In genomic region chr10:93190475-93191262, GRCm38 (mm10) we compare ENCODE assay signal across 11 mouse cellular contexts. TPM values are rescaled to one million over a fixed set of nuclear protein-coding genes. Genes with fewer than 3 reads are reported as not detected.
A peak's percentile ranks its signal among the peaks of the same experiment; 100 is the strongest.
DNase-seq lines count a peak whose midpoint lies in the region; ATAC-seq and TF ChIP-seq lines count a peak whose summit lies in the region.
"Had no signal": no experiment of that assay in that cellular context is flagged by ENCODE, and none has a peak within 500 bp of the region (broad histone marks: within the 10 kb centered on the region; RNA-seq: fewer than 3 reads in every experiment).

No protein-coding gene starts in this region.

- peak overlapping the region; percentile 54 for H3K27ac ChIP-seq in heart, embryonic 11.5 days (ENCODE audit: low read depth, low read length)
- H3K27ac ChIP-seq in midbrain, embryonic 16.5 days (ENCODE audit: low read length): no peak overlapping the region
- H3K27ac ChIP-seq in midbrain, postnatal 0 days (ENCODE audit: low read depth, low read length): no peak overlapping the region
- H3K27ac ChIP-seq in liver, embryonic 16.5 days (ENCODE audit: low read length): peak overlapping the region; percentile 52; the same call in 1 of the 2 replicates
- peak overlapping the region; percentile 58; the same call in 1 of the 2 replicates for H3K27ac ChIP-seq in stomach, postnatal 0 days (replicated peaks)
- H3K27ac ChIP-seq in left cerebral cortex, adult 2 months: no peak overlapping the region
- H3K27ac ChIP-seq: limb, embryonic 15.5 days had no signal

- no peak overlapping the region for H3K4me3 ChIP-seq in heart, embryonic 11.5 days (ENCODE audit: low read depth, low read length)
- H3K4me3 ChIP-seq in midbrain, embryonic 16.5 days (ENCODE audit: low read depth, low read length): no peak overlapping the region
- no peak overlapping the region for H3K4me3 ChIP-seq in midbrain, postnatal 0 days (ENCODE audit: low read depth, low read length)
- no peak overlapping the region for H3K4me3 ChIP-seq in liver, embryonic 16.5 days (ENCODE audit: low read depth, low read length)
- H3K4me3 ChIP-seq in stomach, postnatal 0 days (ENCODE audit: low read depth, low read length): no peak overlapping the region
- H3K4me3 ChIP-seq in left cerebral cortex, adult 2 months: no peak overlapping the region
- H3K4me3 ChIP-seq: limb, embryonic 15.5 days had no signal

- H3K9ac ChIP-seq in heart, embryonic 11.5 days (ENCODE audit: low read depth, low read length): 0 out of 2 replicates have a peak overlapping the region, but pooled peaks have one; percentile 34
- no peak overlapping the region for H3K9ac ChIP-seq in midbrain, embryonic 16.5 days (ENCODE audit: low read depth, low read length)
- H3K9ac ChIP-seq in midbrain, postnatal 0 days (replicated peaks; ENCODE audit: low read length, poor library complexity, severe bottlenecking): no peak overlapping the region
- H3K9ac ChIP-seq in liver, embryonic 16.5 days (ENCODE audit: low read depth, low read length): peak overlapping the region; percentile 24; the same call in 1 of the 2 replicates
- H3K9ac ChIP-seq in stomach, postnatal 0 days (ENCODE audit: low read length): no peak overlapping the region
- H3K9ac ChIP-seq: limb, embryonic 15.5 days had no signal

- TF ChIP-seq EP300 in stomach, postnatal 0 days (optimal IDR thresholded peaks at IDR 0.05): no peak

- DNase-seq in heart, postnatal 14 days: no peak
- DNase-seq in midbrain, postnatal 0 days (ENCODE audit: low spot score): no peak
- no peak for DNase-seq in stomach, postnatal 0 days (ENCODE audit: low spot score)
- no peak for DNase-seq in left cerebral cortex, adult 2 months (ENCODE audit: extremely low spot score in 1 of 2, low spot score in 2 of 2)
- no peak for DNase-seq in layer of hippocampus, adult 11-12 months (ENCODE audit: low spot score)
- DNase-seq: cerebellum, adult 9-11 months; kidney, adult 9 months had no signal

- no peak for TF ChIP-seq CTCF in midbrain, postnatal 0 days (IDR thresholded peaks at IDR 0.05)
- no peak for TF ChIP-seq CTCF in stomach, postnatal 0 days (IDR thresholded peaks at IDR 0.05; ENCODE audit: low read depth)
- no peak for TF ChIP-seq CTCF in left cerebral cortex, adult 2 months (IDR thresholded peaks at IDR 0.05)

- H3K4me1 ChIP-seq in heart, embryonic 11.5 days (ENCODE audit: control insufficient read depth, insufficient read depth, low read length): peaks cover 46% of the 10 kb centered on the region
- H3K4me1 ChIP-seq in midbrain, embryonic 16.5 days (ENCODE audit: control insufficient read depth, insufficient read depth, low read length): peaks cover 17% of the 10 kb centered on the region
- H3K4me1 ChIP-seq in midbrain, postnatal 0 days (ENCODE audit: insufficient read depth, low read length): 0 out of 2 replicates have a peak, but pooled peaks cover 5% of the 10 kb centered on the region
- peaks cover 29% of the 10 kb centered on the region for H3K4me1 ChIP-seq in liver, embryonic 16.5 days (ENCODE audit: control insufficient read depth, low read depth, low read length)
- 0 out of 2 replicates have a peak, but pooled peaks cover 2% of the 10 kb centered on the region for H3K4me1 ChIP-seq in stomach, postnatal 0 days (replicated peaks; ENCODE audit: control insufficient read depth, insufficient read depth)

- ATAC-seq in heart, embryonic 11.5 days (replicated peaks; ENCODE audit: insufficient number of reproducible peaks, low FRiP score, low TSS enrichment): peak; percentile 37; the same call in 1 of the 2 replicates
- peak; percentile 33; the same call in 1 of the 2 replicates for ATAC-seq in midbrain, embryonic 16.5 days
- no peak for ATAC-seq in midbrain, postnatal 0 days (ENCODE audit: low FRiP score)
- peak; percentile 37 for ATAC-seq in liver, embryonic 16.5 days (ENCODE audit: low read depth)
- peak; percentile 59 for ATAC-seq in stomach, postnatal 0 days (ENCODE audit: low FRiP score, low TSS enrichment)

- 63% methylated on average over 8 of the region's 8 CpGs for WGBS in heart, embryonic 11.5 days (ENCODE audit: insufficient replicate concordance)
- WGBS in midbrain, embryonic 16.5 days: 80% methylated on average over 8 of the region's 8 CpGs
- WGBS in midbrain, postnatal 0 days: 83% methylated on average over 8 of the region's 8 CpGs
- WGBS in liver, embryonic 16.5 days (ENCODE audit: insufficient replicate concordance): 25% methylated on average over 8 of the region's 8 CpGs
- WGBS in stomach, postnatal 0 days: 65% methylated on average over 8 of the region's 8 CpGs

- no peaks in the 10 kb centered on the region for H3K27me3 ChIP-seq in heart, embryonic 11.5 days (ENCODE audit: control insufficient read depth, insufficient read depth, low read length)
- H3K27me3 ChIP-seq in midbrain, embryonic 16.5 days (ENCODE audit: control insufficient read depth, insufficient read depth, low read depth, low read length): no peaks in the 10 kb centered on the region
- H3K27me3 ChIP-seq in midbrain, postnatal 0 days (ENCODE audit: insufficient read depth, low read length): no peaks in the 10 kb centered on the region
- H3K27me3 ChIP-seq in liver, embryonic 16.5 days (ENCODE audit: control insufficient read depth, insufficient read depth, low read depth, low read length): no peaks in the 10 kb centered on the region
- no peaks in the 10 kb centered on the region for H3K27me3 ChIP-seq in stomach, postnatal 0 days (ENCODE audit: control insufficient read depth, insufficient read depth, low read length)
- H3K27me3 ChIP-seq: limb, embryonic 15.5 days had no signal

- H3K4me2 ChIP-seq in heart, embryonic 11.5 days: no peak overlapping the region; the same call in 1 of the 2 replicates
- H3K4me2 ChIP-seq in midbrain, embryonic 16.5 days (ENCODE audit: low read length): no peak overlapping the region
- no peak overlapping the region for H3K4me2 ChIP-seq in midbrain, postnatal 0 days (ENCODE audit: low read depth, low read length, poor library complexity, severe bottlenecking)
- peak overlapping the region; percentile 17; the same call in 1 of the 2 replicates for H3K4me2 ChIP-seq in liver, embryonic 16.5 days (ENCODE audit: low read depth, low read length)
- no peak overlapping the region for H3K4me2 ChIP-seq in stomach, postnatal 0 days (replicated peaks; ENCODE audit: low read depth)
- H3K4me2 ChIP-seq: limb, embryonic 15.5 days had no signal

- intact Hi-C loops in heart, postnatal 14 days (cut with DNase I): no loop called here
- intact Hi-C loops in left cerebral cortex, adult 2 months (cut with DNase I): no loop called here

- no peaks in the 10 kb centered on the region for H3K36me3 ChIP-seq in heart, embryonic 11.5 days (ENCODE audit: control insufficient read depth, insufficient read depth, low read length)
- no peaks in the 10 kb centered on the region for H3K36me3 ChIP-seq in midbrain, embryonic 16.5 days (ENCODE audit: control insufficient read depth, insufficient read depth, low read length)
- no peaks in the 10 kb centered on the region for H3K36me3 ChIP-seq in midbrain, postnatal 0 days (ENCODE audit: insufficient read depth, low read length)
- H3K36me3 ChIP-seq in liver, embryonic 16.5 days (ENCODE audit: control insufficient read depth, insufficient read depth): no peaks in the 10 kb centered on the region
- H3K36me3 ChIP-seq in stomach, postnatal 0 days (ENCODE audit: control insufficient read depth, insufficient read depth, low read length): no peaks in the 10 kb centered on the region; the same call in 1 of the 2 replicates
- H3K36me3 ChIP-seq: limb, embryonic 15.5 days had no signal

- H3K9me3 ChIP-seq in heart, embryonic 11.5 days (replicated peaks; ENCODE audit: control insufficient read depth, low read length): no peaks in the 10 kb centered on the region
- no peaks in the 10 kb centered on the region for H3K9me3 ChIP-seq in midbrain, embryonic 16.5 days (replicated peaks; ENCODE audit: control insufficient read depth, low read length, poor library complexity, severe bottlenecking)
- no peaks in the 10 kb centered on the region for H3K9me3 ChIP-seq in midbrain, postnatal 0 days (ENCODE audit: low read length)
- H3K9me3 ChIP-seq in liver, embryonic 16.5 days (replicated peaks; ENCODE audit: control insufficient read depth, low read length): no peaks in the 10 kb centered on the region
- no peaks in the 10 kb centered on the region for H3K9me3 ChIP-seq in stomach, postnatal 0 days (ENCODE audit: control insufficient read depth, low read length)
- H3K9me3 ChIP-seq: limb, embryonic 15.5 days had no signal

RNA-seq across cellular contexts. Expression of gene Cdk17, which starts 30.0 kb away (rescaled TPM):
- polyA plus RNA-seq in heart, embryonic 11.5 days (2014; fragmentation: Nextera tagmentation; extraction: Ambion mirVana): 20.9 and 21.0 TPM in 2 replicates
- 10 to 100 TPM; 28.0 to 28.3 TPM for total RNA-seq in heart, postnatal 14 days (2021)
- 39.5 and 40.2 TPM in 2 replicates for polyA plus RNA-seq in midbrain, embryonic 16.5 days (2015; fragmentation: Nextera tagmentation; extraction: Ambion mirVana)
- 91.1 and 105 TPM in 2 replicates for total RNA-seq in midbrain, postnatal 0 days (2014; rRNA removed)
- polyA plus RNA-seq in midbrain, postnatal 0 days (2015; fragmentation: Nextera tagmentation; extraction: Ambion mirVana): 33.4 and 34.3 TPM in 2 replicates
- polyA plus RNA-seq in liver, embryonic 16.5 days (2015; fragmentation: Nextera tagmentation; extraction: Ambion mirVana): 8.3 and 8.7 TPM in 2 replicates
- 8.2 and 8.6 TPM in 2 replicates for polyA plus RNA-seq in stomach, postnatal 0 days (2015; fragmentation: Nextera tagmentation; extraction: Ambion mirVana)
- 100 to 1,000 TPM; 207 to 216 TPM for total RNA-seq in left cerebral cortex, adult 2 months (2021)

Comparison
In these comparisons a context has a peak if more than half of its experiments do, and no peak if none do; other contexts are left out.
1. H3K27ac ChIP-seq: peak in heart, embryonic 11.5 days (single experiment), liver, embryonic 16.5 days (single experiment) and stomach, postnatal 0 days (single experiment); none in midbrain, embryonic 16.5 days (single experiment), midbrain, postnatal 0 days (single experiment) and left cerebral cortex, adult 2 months (single experiment).
2. H3K9ac ChIP-seq: peak in heart, embryonic 11.5 days (single experiment) and liver, embryonic 16.5 days (single experiment); none in midbrain, embryonic 16.5 days (single experiment), midbrain, postnatal 0 days (single experiment) and stomach, postnatal 0 days (single experiment).